Mouse (Mus musculus): ENCODE measurements around the gene Gm20807. TPM values are rescaled to one million over a fixed set of nuclear protein-coding genes. Genes with fewer than 3 reads are reported as not detected.

Gene Gm20807
- under 1 TPM in 1 of 2 experiments, not detected in 1; 0.18 TPM for polyA plus RNA-seq (2017; shearing (Covaris generic))

GRCm38 (mm10) chrY:13042591-13042990 lies at the start of gene Gm20807:
Gene Gm20807 (plus strand): TSS chrY:13042891.

Other genes starting within 250 kb of the Gm20807 start
- gene Gm21891, start 90.6 kb downstream of the Gm20807 start, polyA plus RNA-seq (2017; shearing (Covaris generic)): not detected
- not detected for gene Gm21425, start 119.1 kb downstream of the Gm20807 start, polyA plus RNA-seq (2017; shearing (Covaris generic))
- not detected for gene Gm21828, start 181.0 kb downstream of the Gm20807 start, polyA plus RNA-seq (2017; shearing (Covaris generic))
- not detected for gene Gm21440, start 209.5 kb downstream of the Gm20807 start, polyA plus RNA-seq (2017; shearing (Covaris generic))
- not detected for gene Gm21454, start 209.6 kb downstream of the Gm20807 start, polyA plus RNA-seq (2017; shearing (Covaris generic))